Mouse (Mus musculus): ENCODE measurements around the gene Dido1.

DNA sequence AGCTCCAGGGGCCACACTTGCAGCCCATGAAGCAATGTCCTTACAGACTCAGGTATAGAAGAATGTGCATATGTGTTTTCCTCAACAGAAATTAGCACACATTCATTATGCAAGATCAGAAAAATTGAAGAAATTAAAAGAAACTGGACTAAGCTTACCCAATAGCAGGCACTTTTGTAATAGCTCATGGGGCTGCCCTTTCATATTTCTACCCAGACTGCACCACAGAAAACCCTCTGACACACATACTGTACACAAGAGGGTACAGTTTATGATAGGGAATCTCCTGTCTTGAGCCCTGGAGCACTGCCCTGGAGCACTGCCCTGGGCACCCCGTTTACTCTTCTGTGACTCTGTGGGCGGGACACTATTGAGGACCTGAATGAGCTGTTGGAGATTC is 28.2 kb upstream of the Dido1 start:
- no peak for TF ChIP-seq CTCF (IDR thresholded peaks at IDR 0.05; ENCODE audit: control insufficient read depth, insufficient read depth, insufficient replicate concordance, low read depth, low read length)
- no peak for TF ChIP-seq POLR2A (IDR thresholded peaks at IDR 0.05; ENCODE audit: control insufficient read depth, low read depth, low read length)
